Mouse (Mus musculus): Measurements from ENCODE around the gene Phf11c.

GRCm38 (mm10) chr14:59440039-59440438 is 44.9 kb upstream of the Phf11c start:
- TF ChIP-seq POLR2A (IDR thresholded peaks at IDR 0.05; ENCODE audit: extremely low read depth, insufficient read depth, low read length) = no peak
- TF ChIP-seq CTCF (IDR thresholded peaks at IDR 0.05; ENCODE audit: low read depth, low read length) = no peak

Measured in liver, adult 2 months (tissue).